Mouse (Mus musculus) bone marrow, adult 2 months (tissue): Measurements from ENCODE around the gene Eif4g3.

Experiments used
- CTCF ChIP-seq: fragments of 200-500 bp; IDR thresholded peaks from 2 replicates; pipeline ENCODE4 v1.5.1; 2011; ENCODE audit warnings: low read length, control low read depth; ENCODE audit not compliant: control insufficient read depth, insufficient read depth
- POLR2A ChIP-seq: fragments of 200-500 bp; IDR thresholded peaks from 2 replicates; pipeline ENCODE4 v1.6.1; 2011; ENCODE audit warnings: low read depth, mild to moderate bottlenecking, control low read depth, low read length, borderline replicate concordance; ENCODE audit not compliant: control insufficient read depth

DNA sequence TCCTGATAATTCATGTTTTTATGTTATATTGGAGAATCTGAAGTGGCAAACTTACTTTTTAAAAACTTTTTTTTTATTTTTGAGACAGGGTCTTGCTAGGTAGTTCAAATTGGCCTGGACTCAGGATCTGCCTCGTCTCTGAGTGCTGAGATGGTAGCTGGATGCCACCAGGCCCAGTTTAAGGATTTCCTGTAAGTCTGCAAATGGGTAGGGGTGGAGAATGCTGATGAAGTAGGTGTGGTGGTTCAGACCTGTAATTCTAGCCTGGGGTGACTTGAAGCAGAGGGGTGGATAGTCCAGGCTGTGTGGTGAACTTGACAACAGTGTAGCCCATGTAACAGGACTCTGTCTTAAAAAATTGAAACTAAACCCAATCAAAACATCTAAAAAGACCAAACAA is 45.1 kb downstream of the Eif4g3 start:
- TF ChIP-seq CTCF = no peak
- TF ChIP-seq POLR2A = no peak
